Mouse (Mus musculus): ENCODE data around the gene Slc45a3.

DNA sequence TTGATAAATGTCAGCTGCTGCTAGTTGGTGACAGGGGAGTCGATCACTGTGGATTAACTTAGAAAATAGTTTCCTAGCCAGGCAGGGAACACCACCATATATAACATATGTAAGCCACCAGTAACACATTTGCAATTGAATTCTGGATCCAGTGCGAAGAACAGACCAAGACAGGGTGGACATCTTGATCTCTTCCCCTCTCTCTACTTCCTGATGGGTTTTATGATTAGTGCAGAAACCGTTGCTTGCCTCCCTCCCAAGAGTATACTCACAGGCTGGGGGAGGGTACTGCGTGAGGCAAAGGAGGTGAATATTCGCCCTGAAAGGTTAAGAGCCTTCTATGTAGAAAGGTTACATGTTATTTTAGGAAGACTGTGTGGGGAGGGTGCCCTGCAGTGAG is 3.1 kb downstream of the Slc45a3 start:
- TF ChIP-seq MAX (IDR thresholded peaks at IDR 0.05; ENCODE audit: low read depth) (no peak), TCF12 (IDR thresholded peaks at IDR 0.05; ENCODE audit: insufficient read depth, poor library complexity, severe bottlenecking) (no peak), POLR2A (IDR thresholded peaks at IDR 0.05; ENCODE audit: insufficient read length, low read depth) (no peak), MYOD1 (IDR thresholded peaks at IDR 0.05; ENCODE audit: control insufficient read depth in 1 of 3, insufficient read length in 2 of 3, low read depth in 2 of 3) (no peak), POLR2AphosphoS2 (IDR thresholded peaks at IDR 0.05; ENCODE audit: insufficient read length, low read depth) (no peak), USF1 (IDR thresholded peaks at IDR 0.05; ENCODE audit: low read depth) (no peak), TCF3 (IDR thresholded peaks at IDR 0.05; ENCODE audit: insufficient read length, low read depth) (no peak), SRF (IDR thresholded peaks at IDR 0.05; ENCODE audit: control insufficient read depth, insufficient read length, low read depth) (no peak), MYOG (IDR thresholded peaks at IDR 0.05; ENCODE audit: control insufficient read depth in 1 of 3, insufficient read depth in 1 of 3, insufficient read length in 2 of 3, low read depth in 2 of 3) (no peak), E2F4 (IDR thresholded peaks at IDR 0.05; ENCODE audit: insufficient read depth) (no peak), CEBPB (IDR thresholded peaks at IDR 0.05; ENCODE audit: insufficient read depth, poor library complexity, severe bottlenecking) (no peak), REST (IDR thresholded peaks at IDR 0.05; ENCODE audit: insufficient read depth, insufficient read length) (no peak)
